Mouse (Mus musculus): ENCODE results near the gene Spsb3. TPM values are rescaled to one million over a fixed set of nuclear protein-coding genes. Genes with fewer than 3 reads are reported as not detected.

The Spsb3 gene
- polyA plus RNA-seq, 1 experiment, result 10.5 TPM

GRCm38 (mm10) chr17:24865776-24866175, 20.7 kb upstream of the Spsb3 start, which contains the start of gene Igfals:
TSS of gene Igfals (plus strand) at chr17:24865997.
- no peak for TF ChIP-seq EP300 (IDR thresholded peaks at IDR 0.05; ENCODE audit: insufficient read depth, low read depth, low read length)
- TF ChIP-seq CTCF (IDR thresholded peaks at IDR 0.05; ENCODE audit: low read depth, low read length), result no peak
- TF ChIP-seq POLR2A (IDR thresholded peaks at IDR 0.05; ENCODE audit: insufficient read depth, low read length), result no peak
- no peaks in the 10 kb centered on the region for H3K36me3 ChIP-seq (ENCODE audit: control insufficient read depth, insufficient read depth, low read length, poor library complexity, severe bottlenecking)
- H3K9ac ChIP-seq (ENCODE audit: low read depth, poor library complexity, severe bottlenecking), result no peak within 1 kb of the TSS
- H3K9me3 ChIP-seq (replicated peaks; ENCODE audit: control insufficient read depth, insufficient read depth, low read length, poor library complexity, severe bottlenecking), result no peaks in the 10 kb centered on the region
- no peak within 1 kb of the TSS for H3K4me3 ChIP-seq (ENCODE audit: low read depth, low read length)
- no peaks in the 10 kb centered on the region for H3K27me3 ChIP-seq (ENCODE audit: control insufficient read depth, insufficient read depth, low read length, poor library complexity, severe bottlenecking)
- no peaks in the 10 kb centered on the region for H3K4me1 ChIP-seq (ENCODE audit: control insufficient read depth, insufficient read depth, low read length)
- no peak within 1 kb of the TSS for H3K27ac ChIP-seq (ENCODE audit: insufficient read depth, low read length)

GRCm38 (mm10) chr17:24867914-24868313, 18.5 kb upstream of the Spsb3 start:
- Histone ChIP-seq H3K4me3 (ENCODE audit: low read depth, low read length) (no peak overlapping the region), H3K4me1 (ENCODE audit: control insufficient read depth, insufficient read depth, low read length) (no peaks in the 10 kb centered on the region), H3K27me3 (ENCODE audit: control insufficient read depth, insufficient read depth, low read length, poor library complexity, severe bottlenecking) (no peaks in the 10 kb centered on the region), H3K9me3 (replicated peaks; ENCODE audit: control insufficient read depth, insufficient read depth, low read length, poor library complexity, severe bottlenecking) (no peaks in the 10 kb centered on the region), H3K27ac (ENCODE audit: insufficient read depth, low read length) (no peak overlapping the region), H3K9ac (ENCODE audit: low read depth, poor library complexity, severe bottlenecking) (no peak overlapping the region), H3K36me3 (ENCODE audit: control insufficient read depth, insufficient read depth, low read length, poor library complexity, severe bottlenecking) (no peaks in the 10 kb centered on the region)
- TF ChIP-seq CTCF (IDR thresholded peaks at IDR 0.05; ENCODE audit: low read depth, low read length), result no peak
- TF ChIP-seq EP300 (IDR thresholded peaks at IDR 0.05; ENCODE audit: insufficient read depth, low read depth, low read length), result no peak
- no peak for TF ChIP-seq POLR2A (IDR thresholded peaks at IDR 0.05; ENCODE audit: insufficient read depth, low read length)

DNA sequence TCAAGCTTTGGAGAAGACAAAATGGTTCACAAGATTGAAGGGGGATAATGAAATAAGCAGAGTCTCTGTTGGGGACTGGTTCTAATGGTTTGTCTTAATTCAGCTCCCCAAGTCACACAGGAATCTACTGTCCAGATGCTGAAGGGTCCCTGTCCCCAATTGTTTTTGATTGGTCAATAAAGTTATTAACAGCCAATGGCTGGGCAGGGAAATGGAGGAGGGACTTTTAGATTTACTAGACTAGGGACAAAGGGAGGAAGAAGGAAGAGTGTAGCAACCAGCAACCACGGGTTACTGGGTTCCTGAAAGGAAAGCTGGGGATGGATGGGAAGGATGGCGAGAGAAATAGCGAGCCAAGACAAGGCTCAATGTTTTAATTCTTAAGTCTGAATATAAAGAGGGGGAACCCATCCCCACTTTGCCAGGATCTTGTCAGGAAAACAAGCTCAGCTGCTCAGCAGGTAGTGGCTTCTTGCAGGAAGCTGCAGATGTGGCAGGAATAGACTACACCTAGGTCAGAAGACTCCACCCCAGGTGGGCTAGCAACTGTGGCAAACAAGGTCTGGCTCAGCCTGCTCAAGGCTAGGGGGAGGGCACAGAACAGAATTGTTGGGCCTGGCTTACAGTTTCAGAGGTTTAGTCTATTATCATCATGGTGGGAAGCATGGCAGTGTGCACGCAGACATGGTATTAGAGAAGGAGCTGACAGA, 12.6 kb upstream of the Spsb3 start:
- H3K9me3 ChIP-seq (replicated peaks; ENCODE audit: control insufficient read depth, insufficient read depth, low read length, poor library complexity, severe bottlenecking), result no peaks in the 10 kb centered on the region
- peak overlapping the region; percentile 0 for H3K4me3 ChIP-seq (ENCODE audit: low read depth, low read length)
- no peak for TF ChIP-seq EP300 (IDR thresholded peaks at IDR 0.05; ENCODE audit: insufficient read depth, low read depth, low read length)
- TF ChIP-seq POLR2A (IDR thresholded peaks at IDR 0.05; ENCODE audit: insufficient read depth, low read length), result no peak
- TF ChIP-seq CTCF (IDR thresholded peaks at IDR 0.05; ENCODE audit: low read depth, low read length), result no peak
- H3K27me3 ChIP-seq (ENCODE audit: control insufficient read depth, insufficient read depth, low read length, poor library complexity, severe bottlenecking), result no peaks in the 10 kb centered on the region
- H3K36me3 ChIP-seq (ENCODE audit: control insufficient read depth, insufficient read depth, low read length, poor library complexity, severe bottlenecking), result no peaks in the 10 kb centered on the region
- peak overlapping the region; percentile 78 for H3K27ac ChIP-seq (ENCODE audit: insufficient read depth, low read length)
- H3K9ac ChIP-seq (ENCODE audit: low read depth, poor library complexity, severe bottlenecking), result no peak overlapping the region
- H3K4me1 ChIP-seq (ENCODE audit: control insufficient read depth, insufficient read depth, low read length), result peaks cover 2% of the 10 kb centered on the region

- peak overlapping the region; percentile 78 for H3K27ac ChIP-seq (ENCODE audit: insufficient read depth, low read length)
- peaks cover 2% of the 10 kb centered on the region for H3K4me1 ChIP-seq (ENCODE audit: control insufficient read depth, insufficient read depth, low read length)
- no peak overlapping the region for H3K9ac ChIP-seq (ENCODE audit: low read depth, poor library complexity, severe bottlenecking)
- no peaks in the 10 kb centered on the region for H3K36me3 ChIP-seq (ENCODE audit: control insufficient read depth, insufficient read depth, low read length, poor library complexity, severe bottlenecking)
- no peaks in the 10 kb centered on the region for H3K27me3 ChIP-seq (ENCODE audit: control insufficient read depth, insufficient read depth, low read length, poor library complexity, severe bottlenecking)
- peak overlapping the region; percentile 0 for H3K4me3 ChIP-seq (ENCODE audit: low read depth, low read length)
- H3K9me3 ChIP-seq (replicated peaks; ENCODE audit: control insufficient read depth, insufficient read depth, low read length, poor library complexity, severe bottlenecking), result no peaks in the 10 kb centered on the region
- TF ChIP-seq POLR2A (IDR thresholded peaks at IDR 0.05; ENCODE audit: insufficient read depth, low read length) (no peak), EP300 (IDR thresholded peaks at IDR 0.05; ENCODE audit: insufficient read depth, low read depth, low read length) (no peak), CTCF (IDR thresholded peaks at IDR 0.05; ENCODE audit: low read depth, low read length) (no peak)
These were observed 12.1 kb upstream of the Spsb3 start for GRCm38 (mm10) chr17:24874405-24874745.

DNA sequence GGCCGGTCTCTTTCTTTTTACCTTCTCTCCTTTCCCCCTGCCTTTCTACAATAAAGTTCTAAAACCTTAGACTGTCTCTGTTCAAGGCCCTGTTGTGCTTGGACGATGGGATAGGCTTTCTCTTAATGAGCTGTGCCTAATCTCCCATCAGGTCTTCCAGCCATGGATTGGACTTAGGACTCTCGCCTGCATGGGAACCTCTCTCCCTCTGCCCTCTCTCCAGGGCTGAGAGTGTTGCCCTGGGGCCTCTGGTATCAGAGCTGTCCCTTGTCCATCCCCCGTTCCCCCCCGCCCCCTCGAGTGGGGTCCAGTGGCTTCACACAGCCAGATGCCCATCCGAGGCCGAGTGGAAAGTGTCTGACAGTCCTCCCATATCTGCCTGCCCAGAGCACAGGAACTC, 11.5 kb upstream of the Spsb3 start:
- no peak overlapping the region for H3K4me3 ChIP-seq (ENCODE audit: low read depth, low read length)
- no peaks in the 10 kb centered on the region for H3K27me3 ChIP-seq (ENCODE audit: control insufficient read depth, insufficient read depth, low read length, poor library complexity, severe bottlenecking)
- TF ChIP-seq CTCF (IDR thresholded peaks at IDR 0.05; ENCODE audit: low read depth, low read length), result no peak
- no peak for TF ChIP-seq POLR2A (IDR thresholded peaks at IDR 0.05; ENCODE audit: insufficient read depth, low read length)
- no peak for TF ChIP-seq EP300 (IDR thresholded peaks at IDR 0.05; ENCODE audit: insufficient read depth, low read depth, low read length)
- H3K9me3 ChIP-seq (replicated peaks; ENCODE audit: control insufficient read depth, insufficient read depth, low read length, poor library complexity, severe bottlenecking), result no peaks in the 10 kb centered on the region
- H3K36me3 ChIP-seq (ENCODE audit: control insufficient read depth, insufficient read depth, low read length, poor library complexity, severe bottlenecking), result no peaks in the 10 kb centered on the region
- H3K9ac ChIP-seq (ENCODE audit: low read depth, poor library complexity, severe bottlenecking), result no peak overlapping the region
- H3K4me1 ChIP-seq (ENCODE audit: control insufficient read depth, insufficient read depth, low read length), result peaks cover 2% of the 10 kb centered on the region
- peak overlapping the region; percentile 69 for H3K27ac ChIP-seq (ENCODE audit: insufficient read depth, low read length)

DNA sequence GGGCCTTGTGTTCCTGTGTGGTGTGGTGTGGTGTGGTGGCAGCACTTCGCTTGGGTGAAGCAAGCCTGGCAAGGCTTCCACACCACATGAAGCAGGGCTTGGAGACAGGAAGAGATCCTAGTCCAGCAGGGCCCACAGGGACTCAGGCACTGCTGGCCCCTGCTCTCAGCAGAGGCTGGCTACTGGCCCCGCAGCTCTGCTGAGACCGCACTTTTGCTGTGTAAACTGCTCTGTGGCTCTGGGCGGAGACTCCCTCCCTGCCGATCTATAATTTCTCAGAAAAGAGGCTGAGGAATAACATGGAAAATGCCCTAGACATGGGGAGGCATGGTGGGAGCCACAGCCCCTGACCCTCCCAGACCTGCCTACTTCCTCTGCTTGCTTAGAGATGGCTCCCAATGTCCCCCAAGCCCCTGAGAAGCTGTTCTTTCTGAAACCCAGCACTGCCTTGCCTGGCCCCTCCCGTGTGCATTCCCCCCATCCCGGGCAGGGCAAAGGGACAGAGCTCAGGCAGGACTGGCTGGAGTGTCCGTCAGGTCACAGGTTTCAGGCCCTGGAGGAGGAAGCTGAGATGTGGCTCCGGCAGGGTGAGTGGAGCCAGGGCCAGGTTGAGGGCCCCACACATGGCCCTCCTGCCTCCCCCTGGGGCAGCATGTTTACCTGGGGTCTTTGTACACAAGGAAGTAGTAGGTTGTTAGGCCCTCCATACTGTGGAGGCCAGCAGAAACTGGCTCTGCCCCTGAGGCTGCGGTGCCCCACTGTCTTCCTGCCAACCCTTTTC, 8.9 kb upstream of the Spsb3 start:
- Histone ChIP-seq H3K36me3 (ENCODE audit: control insufficient read depth, insufficient read depth, low read length, poor library complexity, severe bottlenecking) (no peaks in the 10 kb centered on the region), H3K27ac (ENCODE audit: insufficient read depth, low read length) (peak overlapping the region; percentile 31; the same call in 1 of the 2 replicates), H3K9ac (ENCODE audit: low read depth, poor library complexity, severe bottlenecking) (peak overlapping the region; percentile 59), H3K4me3 (ENCODE audit: low read depth, low read length) (peak overlapping the region; percentile 63), H3K9me3 (replicated peaks; ENCODE audit: control insufficient read depth, insufficient read depth, low read length, poor library complexity, severe bottlenecking) (no peaks in the 10 kb centered on the region), H3K4me1 (ENCODE audit: control insufficient read depth, insufficient read depth, low read length) (peaks cover 2% of the 10 kb centered on the region), H3K27me3 (ENCODE audit: control insufficient read depth, insufficient read depth, low read length, poor library complexity, severe bottlenecking) (no peaks in the 10 kb centered on the region)
- TF ChIP-seq POLR2A (IDR thresholded peaks at IDR 0.05; ENCODE audit: insufficient read depth, low read length), result no peak
